Mouse (Mus musculus) ES-E14 (cell line): ENCODE measurements around the gene Mphosph9.

Experiments used
- MAFK ChIP-seq: IDR thresholded peaks from 2 replicates; pipeline ENCODE4 v1.6.1; 2014; ENCODE audit warnings: mild to moderate bottlenecking, low read depth, low read length, inconsistent platforms; ENCODE audit not compliant: insufficient read depth
- ZC3H11A ChIP-seq: IDR thresholded peaks from 2 replicates; pipeline ENCODE4 v1.6.1; 2012; ENCODE audit warnings: low read depth, mild to moderate bottlenecking, inconsistent platforms, low read length, borderline replicate concordance
- ZNF384 ChIP-seq: IDR thresholded peaks from 2 replicates; pipeline ENCODE4 v1.6.1; 2012; ENCODE audit warnings: low read depth, low read length, inconsistent platforms

- no peak for TF ChIP-seq ZC3H11A
- no peak for TF ChIP-seq ZNF384
- no peak for TF ChIP-seq MAFK
Measured at GRCm38 (mm10) chr5:124315498-124315897, 12.3 kb downstream of the Mphosph9 start.
